Mouse (Mus musculus): Measurements from ENCODE around the gene Exoc3l2.

GRCm38 (mm10) chr7:19467638-19468037 is 4.5 kb downstream of the Exoc3l2 start:
- TF ChIP-seq CTCF (IDR thresholded peaks at IDR 0.05; ENCODE audit: borderline replicate concordance, extremely low read depth, insufficient read depth, insufficient read length) (no peak), POLR2A (IDR thresholded peaks at IDR 0.05; ENCODE audit: borderline replicate concordance, extremely low read depth, insufficient read depth, insufficient read length, poor library complexity, severe bottlenecking) (no peak)

Data from brain, embryonic 14.5 days (tissue).